Mouse (Mus musculus) forebrain, embryonic 12.5 days (tissue): ENCODE measurements around the gene Sec24a. TPM values are rescaled to one million over a fixed set of nuclear protein-coding genes. Genes with fewer than 3 reads are reported as not detected.

Source experiments
- polyA plus RNA-seq: library from polyadenylated mRNA; unstranded; fragments of >200 nt; fragmentation: Nextera tagmentation; extraction: Ambion mirVana; gene quantifications from 2 replicates; pipeline ENCODE4 v1.2.1, GENCODE M21; 2016

Sec24a gene
- polyA plus RNA-seq, 1 experiment from 2014 or later, result 14.8 TPM

Other genes starting within 250 kb of the Sec24a start
- 15.1 and 16.4 TPM in 2 replicates for gene Phykpl, start 178.9 kb downstream of the Sec24a start, polyA plus RNA-seq
- 853 and 874 TPM in 2 replicates for gene Hnrnpab, start 156.8 kb downstream of the Sec24a start, polyA plus RNA-seq
- 126 and 131 TPM in 2 replicates for gene Nhp2, start 143.9 kb downstream of the Sec24a start, polyA plus RNA-seq
- 43.4 and 44.7 TPM in 2 replicates for gene Rmnd5b, start 127.7 kb downstream of the Sec24a start, polyA plus RNA-seq
- 9.5 and 10.5 TPM in 2 replicates for gene N4bp3, start 112.8 kb downstream of the Sec24a start, polyA plus RNA-seq
- gene D930048N14Rik, start 112.7 kb downstream of the Sec24a start, polyA plus RNA-seq, result 0.66 and 0.91 TPM in 2 replicates
- gene 0610009B22Rik, start 74.8 kb downstream of the Sec24a start, polyA plus RNA-seq, result 95.4 and 101 TPM in 2 replicates
- 115 and 117 TPM in 2 replicates for gene Sar1b, start 53 bp upstream of the Sec24a start, polyA plus RNA-seq
- gene Jade2, start 94.0 kb upstream of the Sec24a start, polyA plus RNA-seq, result 0.49 and 0.65 TPM in 2 replicates
- 114 and 122 TPM in 2 replicates for gene Cdkn2aipnl, start 204.0 kb upstream of the Sec24a start, polyA plus RNA-seq
- gene Ube2b, start 237.1 kb upstream of the Sec24a start, polyA plus RNA-seq, result 241 and 242 TPM in 2 replicates
- 16.1 and 16.2 TPM in 2 replicates for gene Cdkl3, start 240.6 kb upstream of the Sec24a start, polyA plus RNA-seq